Mouse (Mus musculus): ENCODE measurements around the gene A730071L15Rik.

DNA sequence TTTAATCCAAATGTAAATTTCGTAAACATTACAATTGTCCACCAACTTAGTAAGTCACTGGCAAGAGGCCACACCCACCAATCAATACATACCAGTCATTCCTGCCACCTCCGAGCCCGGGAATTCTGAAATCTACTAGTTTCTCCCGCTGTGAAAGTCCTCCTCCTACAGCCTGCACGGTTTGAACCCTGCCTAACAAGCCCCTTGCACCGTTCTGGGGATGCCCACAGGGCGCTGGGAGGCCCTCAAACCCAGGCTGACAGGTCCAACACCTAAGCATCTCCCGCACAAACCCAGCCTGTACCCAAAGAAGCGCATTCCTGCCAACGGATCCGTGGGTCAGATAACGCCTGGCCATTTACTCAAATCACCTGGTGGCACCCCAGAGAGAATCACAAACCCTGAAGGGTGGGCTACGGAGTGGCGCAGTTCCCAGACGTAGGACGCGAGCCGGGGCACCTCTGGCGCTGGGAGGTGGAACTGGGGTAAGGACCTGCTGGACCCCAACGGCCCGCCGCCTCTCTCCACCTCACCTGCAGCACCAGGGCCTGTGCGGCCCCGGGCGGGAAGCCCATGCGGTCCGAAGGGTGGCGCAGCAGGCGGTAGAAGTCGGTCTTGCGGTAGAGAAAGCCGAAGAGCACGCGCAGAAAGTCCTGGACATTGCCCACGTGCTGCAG lies at the start of gene A730071L15Rik:
- TF ChIP-seq POLR2A (IDR thresholded peaks at IDR 0.05; ENCODE audit: borderline replicate concordance, low read depth, low read length): no peak
- no peak for TF ChIP-seq CTCF (IDR thresholded peaks at IDR 0.05; ENCODE audit: low read depth, low read length)

All from bone marrow macrophage, adult 2 months (primary cell).